In genomic region chr2:32509896-32510295, GRCm38 (mm10) we compare ENCODE assay signal across 10 mouse cellular contexts. TPM values are rescaled to one million over a fixed set of nuclear protein-coding genes. Genes with fewer than 3 reads are reported as not detected.
DNase-seq lines count a peak whose midpoint lies in the region; ATAC-seq and TF ChIP-seq lines count a peak whose summit lies in the region.
"Had no signal": no experiment of that assay in that cellular context is flagged by ENCODE, and none has a peak within 500 bp of the region (broad histone marks: within the 10 kb centered on the region; RNA-seq: fewer than 3 reads in every experiment).

No protein-coding gene starts in this region.

- H3K9me3 ChIP-seq in embryonic facial prominence, embryonic 11.5 days (replicated peaks; ENCODE audit: control insufficient read depth, low read length) = no peaks in the 10 kb centered on the region
- no peaks in the 10 kb centered on the region for H3K9me3 ChIP-seq in intestine, embryonic 16.5 days (ENCODE audit: control insufficient read depth, low read length)
- H3K9me3 ChIP-seq in neural tube, embryonic 13.5 days = no peaks in the 10 kb centered on the region
- H3K9me3 ChIP-seq: liver, embryonic 15.5 days had no signal

- no peaks in the 10 kb centered on the region; the same call in 1 of the 2 replicates for H3K4me1 ChIP-seq in liver, adult 2 months (ENCODE audit: control insufficient read depth, insufficient read depth, low read length)
- H3K4me1 ChIP-seq in embryonic facial prominence, embryonic 11.5 days (ENCODE audit: control insufficient read depth, insufficient read depth, low read length) = 0 out of 2 replicates have a peak, but pooled peaks cover 2% of the 10 kb centered on the region
- peaks cover 17% of the 10 kb centered on the region for H3K4me1 ChIP-seq in intestine, embryonic 16.5 days (ENCODE audit: control insufficient read depth, insufficient read depth, low read length)
- H3K4me1 ChIP-seq in neural tube, embryonic 13.5 days (replicated peaks) = peaks cover 10% of the 10 kb centered on the region; the same call in 1 of the 2 replicates

- no peak for ATAC-seq in embryonic facial prominence, embryonic 11.5 days (replicated peaks; ENCODE audit: insufficient number of reproducible peaks, low FRiP score, low TSS enrichment, low read depth)
- ATAC-seq in intestine, embryonic 16.5 days = no peak
- no peak for ATAC-seq in neural tube, embryonic 13.5 days (ENCODE audit: low read depth)

- TF ChIP-seq CTCF in liver, adult 2 months (IDR thresholded peaks at IDR 0.05; ENCODE audit: low read depth, low read length) = no peak

- DNase-seq in liver, adult 2 months (ENCODE audit: extremely low read depth, low read depth, low spot score) = no peak
- no peak for DNase-seq in liver
- peak; percentile 47 for DNase-seq in embryonic facial prominence, embryonic 11.5 days (ENCODE audit: low spot score)
- no peak for DNase-seq in thymus, postnatal 10 days (ENCODE audit: low spot score in 2 of 2)
- DNase-seq in adrenal gland, adult (ENCODE audit: inconsistent age in 2 of 2, low spot score in 1 of 2) = no peak
- DNase-seq in frontal cortex, adult 2 months (ENCODE audit: extremely low spot score in 1 of 2, low spot score in 1 of 2) = no peak

- H3K27ac ChIP-seq in liver, adult 2 months (replicated peaks; ENCODE audit: insufficient read depth, low read depth, low read length) = peak overlapping the region; percentile 42; the same call in 1 of the 2 replicates
- H3K27ac ChIP-seq in embryonic facial prominence, embryonic 11.5 days (replicated peaks; ENCODE audit: low read depth, low read length) = peak overlapping the region; percentile 48; the same call in 1 of the 2 replicates
- peak overlapping the region; percentile 67; the same call in 1 of the 2 replicates for H3K27ac ChIP-seq in intestine, embryonic 16.5 days (ENCODE audit: low read length)
- H3K27ac ChIP-seq in neural tube, embryonic 13.5 days (replicated peaks) = peak overlapping the region; percentile 67
- H3K27ac ChIP-seq: liver, embryonic 15.5 days had no signal

- H3K9ac ChIP-seq in liver, adult 2 months (ENCODE audit: low read depth, low read length) = no peak overlapping the region
- peak overlapping the region; percentile 29; the same call in 1 of the 2 replicates for H3K9ac ChIP-seq in embryonic facial prominence, embryonic 11.5 days (replicated peaks; ENCODE audit: low read length)
- no peak overlapping the region for H3K9ac ChIP-seq in intestine, embryonic 16.5 days (ENCODE audit: low read depth, low read length)
- H3K9ac ChIP-seq in neural tube, embryonic 13.5 days = no peak overlapping the region
- H3K9ac ChIP-seq: liver, embryonic 15.5 days had no signal

- H3K36me3 ChIP-seq in liver, adult 2 months (ENCODE audit: control insufficient read depth, insufficient read depth, low read length) = no peaks in the 10 kb centered on the region
- no peaks in the 10 kb centered on the region for H3K36me3 ChIP-seq in embryonic facial prominence, embryonic 11.5 days (replicated peaks; ENCODE audit: control insufficient read depth, insufficient read depth, low read depth, low read length)
- H3K36me3 ChIP-seq in intestine, embryonic 16.5 days (ENCODE audit: control insufficient read depth, insufficient read depth, low read length) = no peaks in the 10 kb centered on the region
- no peaks in the 10 kb centered on the region for H3K36me3 ChIP-seq in neural tube, embryonic 13.5 days

- H3K79me2 ChIP-seq in liver, adult 2 months (ENCODE audit: control insufficient read depth, insufficient read depth, low read length) = no peaks in the 10 kb centered on the region

- no peak overlapping the region for H3K4me3 ChIP-seq in liver, adult 2 months (ENCODE audit: insufficient read depth, low read depth, low read length)
- no peak overlapping the region for H3K4me3 ChIP-seq in embryonic facial prominence, embryonic 11.5 days (ENCODE audit: low read depth, low read length)
- no peak overlapping the region for H3K4me3 ChIP-seq in intestine, embryonic 16.5 days (ENCODE audit: low read length)
- H3K4me3 ChIP-seq in neural tube, embryonic 13.5 days = no peak overlapping the region
- H3K4me3 ChIP-seq: erythroblast, embryonic 14.5 days; liver, embryonic 15.5 days had no signal

- no peak for TF ChIP-seq POLR2A in liver, adult 2 months (IDR thresholded peaks at IDR 0.05; ENCODE audit: extremely low read depth, insufficient read depth, low read length)

- H3K4me2 ChIP-seq in embryonic facial prominence, embryonic 11.5 days (ENCODE audit: low read depth, low read length) = no peak overlapping the region
- H3K4me2 ChIP-seq in intestine, embryonic 16.5 days (ENCODE audit: low read depth, low read length) = no peak overlapping the region
- no peak overlapping the region for H3K4me2 ChIP-seq in neural tube, embryonic 13.5 days
- H3K4me2 ChIP-seq: liver, embryonic 15.5 days had no signal

- H3K27me3 ChIP-seq in liver, adult 2 months (ENCODE audit: control insufficient read depth, insufficient read depth, low read length) = no peaks in the 10 kb centered on the region
- no peaks in the 10 kb centered on the region for H3K27me3 ChIP-seq in embryonic facial prominence, embryonic 11.5 days (ENCODE audit: control insufficient read depth, insufficient read depth, low read length)
- H3K27me3 ChIP-seq in intestine, embryonic 16.5 days (replicated peaks; ENCODE audit: control insufficient read depth, insufficient read depth, low read length) = no peaks in the 10 kb centered on the region
- no peaks in the 10 kb centered on the region for H3K27me3 ChIP-seq in neural tube, embryonic 13.5 days
- H3K27me3 ChIP-seq: liver, embryonic 15.5 days had no signal

- WGBS in liver, adult 2 months = 76% methylated on average over 8 of the region's 8 CpGs
- 29% methylated on average over 8 of the region's 8 CpGs for WGBS in embryonic facial prominence, embryonic 11.5 days
- 41% methylated on average over 8 of the region's 8 CpGs for WGBS in intestine, embryonic 16.5 days
- 58% methylated on average over 8 of the region's 8 CpGs for WGBS in neural tube, embryonic 13.5 days

RNA-seq across cellular contexts. Expression of gene Fam102a, which starts 25.2 kb away (rescaled TPM):
- 7.0 and 7.2 TPM in 2 replicates for total RNA-seq in liver, adult 2 months (2014; rRNA removed)
- 10.5 and 11.0 TPM in 2 replicates for polyA plus RNA-seq in liver, adult 2 months (2012; rRNA removed)
- 10.2 and 11.7 TPM in 2 replicates for polyA plus RNA-seq in embryonic facial prominence, embryonic 11.5 days (2014; fragmentation: Nextera tagmentation; extraction: Ambion mirVana)
- 7.6 and 9.4 TPM in 2 replicates for polyA plus RNA-seq in intestine, embryonic 16.5 days (2015; fragmentation: Nextera tagmentation; extraction: Ambion mirVana)
- 7.9 and 9.1 TPM in 2 replicates for polyA plus RNA-seq in neural tube, embryonic 13.5 days (2015; fragmentation: Nextera tagmentation; extraction: Ambion mirVana)
- 34.3 and 41.8 TPM in 2 replicates for polyA plus RNA-seq in frontal cortex, adult 2 months (2012; rRNA removed)

RNA-seq across cellular contexts. Expression of gene Slc25a25, which starts 58.7 kb away (rescaled TPM):
- total RNA-seq in liver, adult 2 months (2014; rRNA removed) = 40.0 and 41.9 TPM in 2 replicates
- polyA plus RNA-seq in liver, adult 2 months (2012; rRNA removed) = 57.9 and 124 TPM in 2 replicates
- polyA plus RNA-seq in embryonic facial prominence, embryonic 11.5 days (2014; fragmentation: Nextera tagmentation; extraction: Ambion mirVana) = 20.6 and 21.7 TPM in 2 replicates
- 19.3 and 19.9 TPM in 2 replicates for polyA plus RNA-seq in intestine, embryonic 16.5 days (2015; fragmentation: Nextera tagmentation; extraction: Ambion mirVana)
- polyA plus RNA-seq in neural tube, embryonic 13.5 days (2015; fragmentation: Nextera tagmentation; extraction: Ambion mirVana) = 49.8 and 49.9 TPM in 2 replicates
- polyA plus RNA-seq in frontal cortex, adult 2 months (2012; rRNA removed) = 44.3 and 49.9 TPM in 2 replicates

RNA-seq across cellular contexts. Expression of gene Naif1, which starts 59.6 kb away (rescaled TPM):
- 0.67 and 0.83 TPM in 2 replicates for total RNA-seq in liver, adult 2 months (2014; rRNA removed)
- polyA plus RNA-seq in liver, adult 2 months (2012; rRNA removed) = 2.9 and 3.0 TPM in 2 replicates
- 5.0 and 6.0 TPM in 2 replicates for polyA plus RNA-seq in embryonic facial prominence, embryonic 11.5 days (2014; fragmentation: Nextera tagmentation; extraction: Ambion mirVana)
- polyA plus RNA-seq in intestine, embryonic 16.5 days (2015; fragmentation: Nextera tagmentation; extraction: Ambion mirVana) = 5.1 and 5.3 TPM in 2 replicates
- polyA plus RNA-seq in neural tube, embryonic 13.5 days (2015; fragmentation: Nextera tagmentation; extraction: Ambion mirVana) = 5.1 and 5.6 TPM in 2 replicates
- 3.1 and 3.2 TPM in 2 replicates for polyA plus RNA-seq in frontal cortex, adult 2 months (2012; rRNA removed)
